ENCODE assay signal across 12 mouse cellular contexts in the genomic region with DNA sequence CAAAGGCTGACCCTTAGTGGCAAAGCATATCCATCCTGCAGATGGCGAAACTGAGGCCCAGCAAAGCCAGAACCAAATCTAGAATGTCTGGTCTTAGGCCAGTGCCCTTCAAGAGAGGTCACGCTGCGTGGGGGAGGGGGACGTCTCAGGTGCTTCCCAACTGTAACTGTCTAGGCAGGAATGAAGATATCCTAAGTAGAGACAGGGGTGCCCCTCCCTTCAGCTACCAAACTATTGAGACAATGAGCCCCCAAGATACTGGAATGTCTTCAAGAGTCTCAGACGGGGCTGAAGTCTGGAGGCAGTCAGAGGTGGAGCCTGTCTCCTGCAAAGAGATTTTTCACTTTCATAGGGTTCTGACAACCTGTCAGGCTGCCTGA.
DNase-seq lines count a peak whose midpoint lies in the region; ATAC-seq and TF ChIP-seq lines count a peak whose summit lies in the region.
"Had no signal": no experiment of that assay in that cellular context is flagged by ENCODE, and none has a peak within 500 bp of the region (broad histone marks: within the 10 kb centered on the region; RNA-seq: fewer than 3 reads in every experiment).

No protein-coding gene starts in this region.

- in situ Hi-C loops in CH12.LX (cut with MboI; ENCODE audit: low pct_ligation_motif_present, low pct_unique_long_range_greater_than_20kb, low sequenced_read_pairs), result no loop called here

- TF ChIP-seq RAD21 in CH12.LX (IDR thresholded peaks at IDR 0.05; ENCODE audit: low read depth, low read length), result no peak; the same call in 1 of the 2 replicates

- no peak for TF ChIP-seq POLR2A in CH12.LX (IDR thresholded peaks at IDR 0.05; ENCODE audit: low read depth, low read length)

- no peak for ATAC-seq in kidney, embryonic 16.5 days (ENCODE audit: low FRiP score, low TSS enrichment)
- ATAC-seq in heart, embryonic 15.5 days (replicated peaks; ENCODE audit: insufficient number of reproducible peaks, insufficient read depth, low FRiP score, low read depth), result no peak
- ATAC-seq in hindbrain, embryonic 14.5 days (ENCODE audit: low FRiP score), result no peak

- H3K36me3 ChIP-seq in kidney, embryonic 16.5 days (ENCODE audit: insufficient read depth, low read length), result no peaks in the 10 kb centered on the region
- no peaks in the 10 kb centered on the region for H3K36me3 ChIP-seq in CH12.LX (replicated peaks in 1 of 2; ENCODE audit: control insufficient read depth in 1 of 2, insufficient read depth in 1 of 2, low read length in 1 of 2)
- H3K36me3 ChIP-seq in heart, embryonic 15.5 days, result peaks cover 10% of the 10 kb centered on the region; the same call in 1 of the 2 replicates
- H3K36me3 ChIP-seq in hindbrain, embryonic 14.5 days (replicated peaks; ENCODE audit: control insufficient read depth, insufficient read depth), result no peaks in the 10 kb centered on the region
- H3K36me3 ChIP-seq: liver, embryonic 13.5 days; neural tube, embryonic 13.5 days had no signal

- no peak overlapping the region for H3K4me2 ChIP-seq in kidney, embryonic 16.5 days (replicated peaks; ENCODE audit: low read depth, low read length)
- H3K4me2 ChIP-seq in CH12.LX (ENCODE audit: insufficient read depth, low read depth, poor library complexity, severe bottlenecking), result no peak overlapping the region
- H3K4me2 ChIP-seq in heart, embryonic 15.5 days, result no peak overlapping the region
- H3K4me2 ChIP-seq in hindbrain, embryonic 14.5 days (replicated peaks), result no peak overlapping the region
- H3K4me2 ChIP-seq: liver, embryonic 13.5 days; neural tube, embryonic 13.5 days had no signal

- H3K4me3 ChIP-seq in kidney, embryonic 16.5 days (ENCODE audit: low read length), result no peak overlapping the region
- no peak overlapping the region for H3K4me3 ChIP-seq in CH12.LX (replicated peaks in 1 of 3; ENCODE audit: low read depth in 2 of 3, low read length in 2 of 3, poor library complexity in 1 of 3)
- no peak overlapping the region for H3K4me3 ChIP-seq in heart, embryonic 15.5 days
- H3K4me3 ChIP-seq in hindbrain, embryonic 14.5 days (replicated peaks; ENCODE audit: low read length), result no peak overlapping the region
- H3K4me3 ChIP-seq: liver, embryonic 13.5 days; neural tube, embryonic 13.5 days had no signal

- H3K79me2 ChIP-seq in CH12.LX (replicated peaks; ENCODE audit: control insufficient read depth, extremely low read depth, insufficient read depth, poor library complexity, severe bottlenecking), result no peaks in the 10 kb centered on the region

- WGBS in kidney, embryonic 16.5 days, result 54% methylated on average over 5 of the region's 5 CpGs
- WGBS in heart, embryonic 15.5 days, result 55% methylated on average over 5 of the region's 5 CpGs
- WGBS in hindbrain, embryonic 14.5 days, result 72% methylated on average over 5 of the region's 5 CpGs

- H3K9me3 ChIP-seq in kidney, embryonic 16.5 days (ENCODE audit: low read length), result no peaks in the 10 kb centered on the region
- H3K9me3 ChIP-seq in CH12.LX (replicated peaks; ENCODE audit: low read length), result peaks cover 2% of the 10 kb centered on the region
- no peaks in the 10 kb centered on the region for H3K9me3 ChIP-seq in heart, embryonic 15.5 days (replicated peaks)
- no peaks in the 10 kb centered on the region for H3K9me3 ChIP-seq in hindbrain, embryonic 14.5 days (ENCODE audit: control insufficient read depth, low read length)
- H3K9me3 ChIP-seq: liver, embryonic 13.5 days; neural tube, embryonic 13.5 days had no signal

- H3K4me1 ChIP-seq in kidney, embryonic 16.5 days (ENCODE audit: insufficient read depth, low read length), result peaks cover 5% of the 10 kb centered on the region; the same call in 1 of the 2 replicates
- peaks cover 2 to 34% of the 10 kb centered on the region in 2 experiments for H3K4me1 ChIP-seq in CH12.LX (ENCODE audit: control insufficient read depth in 1 of 2, insufficient read depth in 2 of 2)
- H3K4me1 ChIP-seq in heart, embryonic 15.5 days (replicated peaks), result peaks cover 30% of the 10 kb centered on the region
- 0 out of 2 replicates have a peak, but pooled peaks cover 8% of the 10 kb centered on the region for H3K4me1 ChIP-seq in hindbrain, embryonic 14.5 days (replicated peaks; ENCODE audit: control insufficient read depth, insufficient read depth, low read length)

- peak in 1 of 2 experiments; percentile 28; a peak in 1 of 4 replicates for TF ChIP-seq CTCF in CH12.LX (conservative IDR thresholded peaks at IDR 0.05 in 1 of 2, IDR thresholded peaks at IDR 0.05 in 1 of 2; ENCODE audit: low read depth in 2 of 2, low read length in 2 of 2)

- H3K27me3 ChIP-seq in kidney, embryonic 16.5 days (ENCODE audit: insufficient read depth, low read length), result no peaks in the 10 kb centered on the region
- peaks cover 3% of the 10 kb centered on the region for H3K27me3 ChIP-seq in CH12.LX (replicated peaks)
- no peaks in the 10 kb centered on the region for H3K27me3 ChIP-seq in heart, embryonic 15.5 days
- H3K27me3 ChIP-seq in hindbrain, embryonic 14.5 days (ENCODE audit: control insufficient read depth, insufficient read depth, low read length), result no peaks in the 10 kb centered on the region
- H3K27me3 ChIP-seq: liver, embryonic 13.5 days; neural tube, embryonic 13.5 days had no signal

- no peak overlapping the region for H3K27ac ChIP-seq in kidney, embryonic 16.5 days (ENCODE audit: low read length)
- no peak overlapping the region for H3K27ac ChIP-seq in CH12.LX (ENCODE audit: insufficient read depth, low read depth)
- H3K27ac ChIP-seq in heart, embryonic 15.5 days, result peak overlapping the region; percentile 80
- no peak overlapping the region for H3K27ac ChIP-seq in hindbrain, embryonic 14.5 days
- H3K27ac ChIP-seq: liver, embryonic 13.5 days; neural tube, embryonic 13.5 days had no signal

- dilution Hi-C loops in CH12.LX (cut with MboI; ENCODE audit: extremely low pct_ligation_motif_present, extremely low pct_unique_long_range_greater_than_20kb, low sequenced_read_pairs), result no loop called here

- no peak for TF ChIP-seq EP300 in CH12.LX (IDR thresholded peaks at IDR 0.05; ENCODE audit: low read length)

- no peak overlapping the region for H3K9ac ChIP-seq in kidney, embryonic 16.5 days (replicated peaks; ENCODE audit: low read length)
- no peak overlapping the region for H3K9ac ChIP-seq in CH12.LX (ENCODE audit: insufficient read depth, low read depth)
- H3K9ac ChIP-seq in heart, embryonic 15.5 days, result peak overlapping the region; percentile 14; the same call in 1 of the 2 replicates
- H3K9ac ChIP-seq in hindbrain, embryonic 14.5 days, result no peak overlapping the region
- H3K9ac ChIP-seq: liver, embryonic 13.5 days; neural tube, embryonic 13.5 days had no signal

- peak; percentile 57 to 82 for DNase-seq in adrenal gland, adult (ENCODE audit: inconsistent age in 2 of 2, low spot score in 1 of 2)
- DNase-seq in adrenal gland, postnatal 10 days, result no peak
- DNase-seq in kidney, postnatal 10 days, result peak; percentile 50
- no peak for DNase-seq in CH12.LX (ENCODE audit: extremely low read depth)
- DNase-seq in cerebellum, adult 11-12 months, result no peak
- DNase-seq in hindbrain, embryonic 14.5 days (ENCODE audit: low spot score), result no peak
- DNase-seq: cerebellum, postnatal 36 days; liver, embryonic 13.5 days; right cerebral cortex, postnatal 14 days had no signal

TF ChIP-seq in CH12.LX, 34 proteins besides CTCF, POLR2A, EP300 and RAD21:
- TF ChIP-seq MEF2A (IDR thresholded peaks at IDR 0.05; ENCODE audit: borderline replicate concordance, low read depth, low read length) (no peak), SMC3 (IDR thresholded peaks at IDR 0.05; ENCODE audit: low read depth, low read length) (peak; percentile 45)

Comparison
In these comparisons a context has a peak if more than half of its experiments do, and no peak if none do; other contexts are left out.
1. DNase-seq: peak in adrenal gland, adult (2 of 2) and kidney, postnatal 10 days (single experiment); none in adrenal gland, postnatal 10 days (single experiment), CH12.LX (single experiment), cerebellum, adult 11-12 months (single experiment) and hindbrain, embryonic 14.5 days (single experiment).